Mouse (Mus musculus) G1E-ER4 (cell line): ENCODE results near the gene Brd7. TPM values are rescaled to one million over a fixed set of nuclear protein-coding genes. Genes with fewer than 3 reads are reported as not detected.

Source experiments
- GATA1 ChIP-seq: IDR thresholded peaks from one replicate; pipeline ENCODE4 v1.8.0; 2012; ENCODE audit warnings: low read length, inconsistent platforms
- polyA plus RNA-seq: library from polyadenylated mRNA; stranded (reverse); fragments of >175 nt; gene quantifications from 2 replicates; pipeline ENCODE4 v1.2.3, GENCODE M21; 2012

The Brd7 gene
- polyA plus RNA-seq, 1 experiment, result 403 TPM

GRCm38 (mm10) chr8:88301589-88302437, 60.2 kb downstream of the Brd7 start:
- TF ChIP-seq GATA1, result no peak

DNA sequence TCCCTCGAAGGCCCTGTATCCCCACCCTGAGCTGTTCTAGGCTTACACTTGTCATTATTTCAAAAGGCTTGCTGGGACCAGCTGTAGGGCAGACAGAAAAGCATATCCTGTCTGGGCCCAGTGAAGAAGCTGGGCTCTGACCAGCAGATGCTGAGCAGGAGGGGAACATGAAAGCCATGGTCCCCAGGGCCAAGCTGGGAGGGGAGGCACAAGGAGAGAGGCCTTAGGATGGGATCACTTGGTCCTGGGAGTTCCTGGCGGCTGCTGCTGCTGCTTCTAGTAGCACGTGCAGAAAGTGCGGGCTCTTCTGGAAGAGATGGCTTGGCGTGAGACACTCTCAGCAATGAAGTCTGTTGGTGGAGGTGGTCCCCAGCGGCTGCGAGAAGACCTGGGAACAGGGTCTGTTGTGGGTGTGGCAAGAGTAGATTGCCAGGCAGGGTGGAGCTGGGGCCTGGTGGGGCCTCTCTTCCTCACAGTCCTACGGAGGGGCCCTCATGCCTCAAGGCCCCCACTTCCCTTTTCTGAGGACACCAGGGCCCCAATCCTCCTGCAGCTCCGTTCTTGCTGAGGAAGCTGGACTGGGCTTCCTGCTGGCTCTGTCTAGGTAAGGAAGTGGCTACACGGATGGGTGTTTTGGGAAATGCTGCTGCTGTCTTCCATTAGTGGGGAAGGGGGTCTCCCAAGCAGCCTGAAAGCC, 61.9 kb downstream of the Brd7 start:
- TF ChIP-seq GATA1, result no peak

GRCm38 (mm10) chr8:88298733-88299103, 63.3 kb downstream of the Brd7 start:
- TF ChIP-seq GATA1, result no peak

- TF ChIP-seq GATA1, result no peak
These were observed 63.8 kb downstream of the Brd7 start for GRCm38 (mm10) chr8:88297976-88298732.

GRCm38 (mm10) chr8:88294977-88295376, 67.0 kb downstream of the Brd7 start:
- TF ChIP-seq GATA1, result no peak

DNA sequence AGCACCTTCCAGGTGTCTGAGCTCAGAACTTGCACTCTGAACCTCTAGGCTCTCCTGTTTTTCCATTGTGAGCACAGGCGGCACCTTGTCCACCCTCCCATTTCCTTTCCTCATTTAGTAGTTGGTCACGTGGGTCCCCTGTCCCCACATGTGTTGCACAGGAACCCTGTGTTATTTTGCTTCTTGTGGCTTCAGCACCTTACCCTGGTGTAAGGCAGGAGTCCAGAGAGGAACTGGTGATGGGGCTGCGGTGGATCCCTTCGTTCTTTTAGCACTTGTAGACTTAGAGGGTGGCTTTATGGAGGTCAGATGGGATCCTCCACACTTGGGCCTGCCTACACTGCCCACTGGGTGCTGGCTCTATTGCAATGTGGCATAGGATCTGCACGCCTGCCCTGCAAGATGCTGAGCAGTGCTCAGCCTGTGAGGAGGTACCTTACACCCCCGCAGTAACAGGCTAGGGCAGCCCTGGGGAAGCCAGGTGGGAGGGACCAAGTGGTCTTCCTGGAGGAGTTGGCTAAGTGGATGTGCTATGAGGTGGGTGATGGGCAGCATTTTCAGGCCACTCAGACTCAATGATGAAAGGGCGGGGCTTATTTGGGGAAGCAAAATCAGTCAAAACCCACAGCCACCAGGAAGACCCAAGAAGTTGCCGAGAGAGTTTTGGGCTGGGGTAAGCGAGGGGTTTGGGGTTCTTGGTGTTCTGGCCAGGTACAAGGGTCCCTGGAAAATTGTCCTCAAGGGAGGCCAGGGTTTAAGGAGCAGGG, 68.2 kb downstream of the Brd7 start:
- TF ChIP-seq GATA1, result no peak

GRCm38 (mm10) chr8:88292926-88293325, 69.1 kb downstream of the Brd7 start:
- no peak for TF ChIP-seq GATA1

DNA sequence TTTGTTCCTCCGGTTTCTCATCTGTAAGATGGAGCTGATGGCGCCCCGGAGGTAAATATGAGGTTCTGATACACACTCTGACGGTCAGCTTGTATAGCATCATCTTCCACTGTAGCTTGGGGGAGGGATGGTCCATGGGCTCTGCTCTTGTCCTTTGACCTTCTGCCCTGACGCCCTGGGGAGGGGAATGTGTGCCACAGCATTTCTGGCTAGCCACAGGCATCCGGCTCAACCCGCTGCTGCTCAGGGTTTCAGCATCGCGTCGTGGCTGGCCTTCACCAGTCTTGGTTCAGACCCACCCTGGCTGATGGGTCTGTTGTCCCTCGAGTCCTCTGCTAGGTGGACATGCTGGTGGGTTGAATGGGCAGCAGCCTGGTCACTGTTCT, 70.7 kb downstream of the Brd7 start:
- no peak for TF ChIP-seq GATA1

DNA sequence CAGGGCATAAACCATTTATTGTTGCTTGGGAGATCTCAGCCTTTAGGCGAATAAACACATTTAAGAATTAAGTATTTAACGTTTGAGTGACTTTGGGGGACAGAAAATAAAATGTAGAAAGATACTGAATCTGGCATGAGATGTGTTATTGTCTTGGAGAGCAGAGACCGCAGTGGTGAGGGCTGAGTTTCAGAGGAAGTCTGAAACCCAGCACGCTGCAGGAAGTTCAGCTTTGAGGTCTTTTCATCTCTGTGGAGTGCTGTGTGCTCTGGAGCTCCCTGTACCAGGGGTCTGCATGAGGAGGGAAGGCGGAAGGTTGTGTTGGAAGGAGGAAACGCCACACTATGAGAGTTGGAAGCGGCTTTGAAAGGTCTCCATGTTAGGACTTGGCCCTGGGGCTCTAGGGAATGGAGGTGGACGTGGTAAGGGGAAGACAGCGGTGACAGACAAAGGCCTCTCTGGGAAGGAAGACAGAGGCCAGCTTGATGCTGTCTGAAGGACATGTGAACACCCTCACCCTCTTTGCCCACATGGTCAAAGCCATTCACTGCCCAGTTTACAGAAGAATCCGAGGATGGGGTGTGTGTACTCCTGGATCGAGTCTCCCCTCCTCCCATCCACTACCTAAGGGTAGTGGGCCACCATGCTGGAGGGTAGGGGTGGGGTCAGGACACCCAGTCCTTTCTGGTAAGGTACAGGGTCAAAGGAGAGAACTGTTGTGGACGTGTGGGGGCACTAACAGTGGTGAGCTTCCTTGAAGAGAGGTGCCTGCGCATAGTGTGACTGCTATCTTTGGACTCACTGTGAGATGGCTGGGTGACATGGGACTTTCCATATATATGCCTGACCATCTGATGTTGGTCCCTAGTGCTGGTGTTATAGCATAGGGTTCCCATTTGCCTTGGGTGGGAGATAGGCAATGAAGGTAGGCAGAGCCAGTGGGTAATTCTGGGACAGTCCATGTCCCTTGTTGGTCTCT, 71.4 kb downstream of the Brd7 start:
- no peak for TF ChIP-seq GATA1

- TF ChIP-seq GATA1, result no peak
These were observed 72.1 kb downstream of the Brd7 start for GRCm38 (mm10) chr8:88289901-88290300.

GRCm38 (mm10) chr8:88288622-88289242, 73.3 kb downstream of the Brd7 start:
- TF ChIP-seq GATA1, result no peak

DNA sequence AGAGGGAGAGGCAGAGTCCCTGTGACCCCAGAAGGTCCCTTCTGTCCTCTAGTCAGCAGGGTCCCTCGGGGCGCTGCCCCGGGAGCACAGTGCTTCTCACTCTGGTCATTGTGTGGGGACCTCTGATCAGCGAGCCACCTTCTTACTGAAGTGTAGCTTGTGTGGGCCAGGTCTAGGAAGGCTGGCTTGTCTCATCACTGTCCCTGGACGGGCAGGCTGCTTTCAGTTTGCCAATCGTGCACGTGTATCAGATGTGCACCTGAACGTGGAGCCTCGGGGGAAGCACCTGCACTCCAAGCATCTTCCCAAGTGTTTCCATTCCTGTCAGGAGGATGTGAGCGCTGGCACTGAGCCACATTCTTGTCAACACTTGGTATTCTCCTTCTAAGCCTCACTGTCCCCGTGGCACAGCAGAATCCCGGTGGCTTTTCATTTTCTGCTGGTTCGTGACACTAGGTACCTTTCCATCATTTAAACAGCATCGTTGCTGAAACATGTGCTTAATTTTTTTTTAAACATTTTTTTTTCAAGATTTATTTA, 75.5 kb downstream of the Brd7 start:
- TF ChIP-seq GATA1, result no peak
